Mouse (Mus musculus): Measurements from ENCODE around the gene Zscan2. TPM values are rescaled to one million over a fixed set of nuclear protein-coding genes. Genes with fewer than 3 reads are reported as not detected.
"Not testable (repeated sequence)": the region's sequence is repeated elsewhere in the genome, so short reads cannot be mapped to it uniquely, and the experiment has no call there.

Zscan2 gene
- 1 to 10 TPM; 5.5 TPM for total RNA-seq (2021)
- long read RNA-seq, experiment 1, partial matches to known transcripts, result 0 of 2 reads
- long read RNA-seq, experiment 1, other reads (novel, unspliced or antisense), result 1 of 2 reads
- long read RNA-seq, experiment 2, partial matches to known transcripts, result 0 of 3 reads
- long read RNA-seq, experiment 2, other reads (novel, unspliced or antisense), result 2 of 3 reads

- peak; percentile 67 to 86 for DNase-seq (ENCODE audit: low spot score in 2 of 2)
Measured at GRCm38 (mm10) chr7:80860729-80861274, at the start of gene Zscan2. Gene Zscan2, plus strand, starts transcription at chr7:80860920.

GRCm38 (mm10) chr7:80813397-80813796 lies 47.3 kb upstream of the Zscan2 start:
- no peak for DNase-seq (ENCODE audit: low spot score in 2 of 2)

- DNase-seq (ENCODE audit: low spot score in 2 of 2), result no peak
Measured at GRCm38 (mm10) chr7:80816641-80817040, 44.1 kb upstream of the Zscan2 start.

GRCm38 (mm10) chr7:80820838-80821237 lies 39.9 kb upstream of the Zscan2 start:
- DNase-seq (ENCODE audit: low spot score in 2 of 2), result no peak

- no peak for DNase-seq (ENCODE audit: low spot score in 2 of 2)
Measured at GRCm38 (mm10) chr7:80823267-80823666, 37.5 kb upstream of the Zscan2 start.

GRCm38 (mm10) chr7:80823875-80824682 lies 36.6 kb upstream of the Zscan2 start:
- no peak for DNase-seq (ENCODE audit: low spot score in 2 of 2)

- peak in 1 of 2 experiments; percentile 26 for DNase-seq (ENCODE audit: low spot score in 2 of 2)
Measured at GRCm38 (mm10) chr7:80825843-80826403, 34.8 kb upstream of the Zscan2 start, which contains the start of gene Iqgap1. Gene Iqgap1, minus strand, starts transcription at chr7:80825974.

GRCm38 (mm10) chr7:80828146-80828860 lies 32.4 kb upstream of the Zscan2 start:
- peak in 1 of 2 experiments; percentile 27 for DNase-seq (ENCODE audit: low spot score in 2 of 2)

GRCm38 (mm10) chr7:80830193-80830803 lies 30.4 kb upstream of the Zscan2 start:
- DNase-seq (ENCODE audit: low spot score in 2 of 2), result no peak

- DNase-seq (ENCODE audit: low spot score in 2 of 2), result no peak
Measured at GRCm38 (mm10) chr7:80832191-80832590, 28.5 kb upstream of the Zscan2 start.

GRCm38 (mm10) chr7:80832996-80833650 lies 27.6 kb upstream of the Zscan2 start:
- DNase-seq (ENCODE audit: low spot score in 2 of 2), result not testable (repeated sequence)

- DNase-seq (ENCODE audit: low spot score in 2 of 2), result no peak
Measured at GRCm38 (mm10) chr7:80833651-80834532, 26.8 kb upstream of the Zscan2 start.

GRCm38 (mm10) chr7:80835984-80836652 lies 24.6 kb upstream of the Zscan2 start:
- no peak for DNase-seq (ENCODE audit: low spot score in 2 of 2)

- no peak for DNase-seq (ENCODE audit: low spot score in 2 of 2)
Measured at GRCm38 (mm10) chr7:80837736-80838135, 23.0 kb upstream of the Zscan2 start.

GRCm38 (mm10) chr7:80838247-80838646 lies 22.5 kb upstream of the Zscan2 start:
- DNase-seq (ENCODE audit: low spot score in 2 of 2), result no peak

- DNase-seq (ENCODE audit: low spot score in 2 of 2), result no peak
Measured at GRCm38 (mm10) chr7:80839755-80840154, 21.0 kb upstream of the Zscan2 start.

- DNase-seq (ENCODE audit: low spot score in 2 of 2), result no peak
Measured at GRCm38 (mm10) chr7:80840241-80840640, 20.5 kb upstream of the Zscan2 start.

GRCm38 (mm10) chr7:80840937-80841336 lies 19.8 kb upstream of the Zscan2 start:
- no peak for DNase-seq (ENCODE audit: low spot score in 2 of 2)

- DNase-seq (ENCODE audit: low spot score in 2 of 2), result no peak
Measured at GRCm38 (mm10) chr7:80842132-80842531, 18.6 kb upstream of the Zscan2 start.

All from gastrocnemius, postnatal 4 days (tissue).